Mouse (Mus musculus) urinary bladder, postnatal 14 days (tissue): ENCODE results near the gene Mbnl1.

Source experiments
- DNase-seq: peaks from one replicate; pipeline ENCODE4 v3.0.0; 2021; ENCODE audit warnings: low spot score

Gene Mbnl1

GRCm38 (mm10) chr3:60519337-60519736 is 46.7 kb downstream of the Mbnl1 start:
- DNase-seq = no peak

- no peak for DNase-seq
Observed at GRCm38 (mm10) chr3:60524127-60524526, 51.5 kb downstream of the Mbnl1 start.

- DNase-seq = no peak
Observed at GRCm38 (mm10) chr3:60531286-60531685, 58.7 kb downstream of the Mbnl1 start.

- no peak for DNase-seq
Observed at GRCm38 (mm10) chr3:60531826-60532225, 59.2 kb downstream of the Mbnl1 start.

- no peak for DNase-seq
Observed at GRCm38 (mm10) chr3:60535224-60535623, 62.6 kb downstream of the Mbnl1 start.

- no peak for DNase-seq
Observed at GRCm38 (mm10) chr3:60537063-60537462, 64.4 kb downstream of the Mbnl1 start.

GRCm38 (mm10) chr3:60538214-60538971 is 65.8 kb downstream of the Mbnl1 start:
- no peak for DNase-seq

GRCm38 (mm10) chr3:60541121-60541520 is 68.5 kb downstream of the Mbnl1 start:
- DNase-seq = no peak

- no peak for DNase-seq
Observed at GRCm38 (mm10) chr3:60546196-60546595, 73.6 kb downstream of the Mbnl1 start.

GRCm38 (mm10) chr3:60546904-60547303 is 74.3 kb downstream of the Mbnl1 start:
- DNase-seq = no peak

GRCm38 (mm10) chr3:60550492-60550891 is 77.9 kb downstream of the Mbnl1 start:
- no peak for DNase-seq

GRCm38 (mm10) chr3:60551650-60552049 is 79.0 kb downstream of the Mbnl1 start:
- DNase-seq = no peak

GRCm38 (mm10) chr3:60553011-60553410 is 80.4 kb downstream of the Mbnl1 start:
- DNase-seq = no peak

- DNase-seq = no peak
Observed at GRCm38 (mm10) chr3:60556596-60556995, 84.0 kb downstream of the Mbnl1 start.

GRCm38 (mm10) chr3:60558252-60558862 is 85.7 kb downstream of the Mbnl1 start:
- no peak for DNase-seq

- no peak for DNase-seq
Observed at GRCm38 (mm10) chr3:60559762-60560161, 87.1 kb downstream of the Mbnl1 start.

GRCm38 (mm10) chr3:60563529-60564243 is 91.1 kb downstream of the Mbnl1 start:
- DNase-seq = no peak

GRCm38 (mm10) chr3:60564244-60564643 is 91.6 kb downstream of the Mbnl1 start:
- DNase-seq = no peak

GRCm38 (mm10) chr3:60565204-60565603 is 92.6 kb downstream of the Mbnl1 start:
- no peak for DNase-seq

GRCm38 (mm10) chr3:60565950-60566349 is 93.3 kb downstream of the Mbnl1 start:
- DNase-seq = no peak

- DNase-seq = no peak
Observed at GRCm38 (mm10) chr3:60568171-60568684, 95.6 kb downstream of the Mbnl1 start.

GRCm38 (mm10) chr3:60568801-60569568 is 96.4 kb downstream of the Mbnl1 start:
- DNase-seq = no peak
